Mouse (Mus musculus) forebrain, embryonic 11.5 days (tissue): ENCODE results near the gene Defb36. TPM values are rescaled to one million over a fixed set of nuclear protein-coding genes. Genes with fewer than 3 reads are reported as not detected.

ENCODE experiments used
- ATAC-seq: fragments of 200-750 bp; cut with Nextera tagmentation; replicated peaks from 2 replicates; pipeline ENCODE4 v1.8.0; 2017; ENCODE audit warnings: moderate TSS enrichment; ENCODE audit not compliant: low FRiP score
- DNase-seq: peaks from one replicate; pipeline ENCODE4 v3.0.0-alpha.2; 2017; ENCODE audit warnings: low spot score
- H3K27ac ChIP-seq: fragments of 300-500 bp; sonication (generic); 2 replicates; pipeline ENCODE4 v1.5.1; 2014; ENCODE audit warnings: low read depth, low read length
- H3K27me3 ChIP-seq: fragments of 300-500 bp; sonication (generic); 2 replicates; pipeline ENCODE4 v1.6.1; 2014; ENCODE audit warnings: mild to moderate bottlenecking, low read length, mixed read lengths; ENCODE audit not compliant: control insufficient read depth, insufficient read depth
- H3K36me3 ChIP-seq: fragments of 300-500 bp; sonication (generic); 2 replicates; pipeline ENCODE4 v1.6.1; 2014; ENCODE audit warnings: mild to moderate bottlenecking, low read length, moderate library complexity, mixed read lengths; ENCODE audit not compliant: control insufficient read depth, insufficient read depth
- H3K4me1 ChIP-seq: fragments of 300-500 bp; sonication (generic); replicated peaks from 2 replicates; pipeline ENCODE4 v1.6.1; 2014; ENCODE audit warnings: low read length, mixed read lengths; ENCODE audit not compliant: control insufficient read depth, insufficient read depth
- H3K4me2 ChIP-seq: fragments of 300-500 bp; sonication (generic); 2 replicates; pipeline ENCODE4 v1.6.1; 2014; ENCODE audit warnings: low read depth, mild to moderate bottlenecking, low read length, moderate library complexity, mixed read lengths; ENCODE audit not compliant: severe bottlenecking
- H3K4me3 ChIP-seq: fragments of 300-500 bp; sonication (generic); 2 replicates; pipeline ENCODE4 v1.5.1; 2014; ENCODE audit warnings: low read depth, low read length
- H3K9ac ChIP-seq: fragments of 300-500 bp; sonication (generic); 2 replicates; pipeline ENCODE4 v1.6.1; 2014; ENCODE audit warnings: low read length
- H3K9me3 ChIP-seq: fragments of 300-500 bp; sonication (generic); 2 replicates; pipeline ENCODE4 v1.6.1; 2016; ENCODE audit warnings: low read length, mixed read lengths; ENCODE audit not compliant: control insufficient read depth
- WGBS: fragments of 180-500 bp; shearing (Covaris S2); extraction: QIAGEN DNeasy Blood & Tissue Kit; methylation state at CpG from one replicate; pipeline ENCODE4 v1.1.7; 2014; 5-methylcytosine and 5-hydroxymethylcytosine counted together
- polyA plus RNA-seq: library from polyadenylated mRNA; unstranded; fragments of >200 nt; fragmentation: Nextera tagmentation; extraction: Ambion mirVana; gene quantifications from 2 replicates; pipeline ENCODE4 v1.2.1, GENCODE M21; 2014

Gene Defb36
- polyA plus RNA-seq = not detected in 2 replicates

DNA sequence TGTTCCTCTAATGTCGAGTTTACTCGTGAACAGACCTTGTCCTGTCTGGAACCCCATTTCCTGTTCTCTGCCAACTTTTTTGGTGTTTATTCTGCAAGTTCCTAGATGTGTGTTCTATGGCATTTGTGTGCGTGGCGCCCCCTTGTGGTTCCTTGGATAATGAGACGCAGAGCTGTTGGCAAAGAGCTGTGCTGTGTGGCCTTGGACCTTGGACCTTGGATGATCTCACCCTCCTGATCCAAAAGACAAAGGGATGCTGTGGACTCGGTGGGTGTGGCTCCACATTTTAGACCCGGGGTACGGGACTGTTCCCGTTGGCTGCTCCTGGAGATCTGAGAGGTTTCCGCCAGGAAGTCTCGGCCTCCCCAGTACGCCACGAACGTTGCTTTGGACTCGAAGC lies at the start of gene Defb36:
Gene Defb36, plus strand, starts transcription at position 271 of the 400 bp plus-strand sequence.
- no peaks in the 10 kb centered on the region for H3K9me3 ChIP-seq
- H3K27me3 ChIP-seq = no peaks in the 10 kb centered on the region
- DNase-seq (peak; percentile 57), ATAC-seq (no peak)
- WGBS = 82% methylated on average over 15 of the region's 15 CpGs
- no peak within 1 kb of the TSS for H3K4me3 ChIP-seq
- no peak within 1 kb of the TSS for H3K9ac ChIP-seq
- no peaks in the 10 kb centered on the region for H3K36me3 ChIP-seq
- H3K4me1 ChIP-seq = no peaks in the 10 kb centered on the region
- no peak within 1 kb of the TSS for H3K27ac ChIP-seq
- H3K4me2 ChIP-seq = no peak within 1 kb of the TSS

DNA sequence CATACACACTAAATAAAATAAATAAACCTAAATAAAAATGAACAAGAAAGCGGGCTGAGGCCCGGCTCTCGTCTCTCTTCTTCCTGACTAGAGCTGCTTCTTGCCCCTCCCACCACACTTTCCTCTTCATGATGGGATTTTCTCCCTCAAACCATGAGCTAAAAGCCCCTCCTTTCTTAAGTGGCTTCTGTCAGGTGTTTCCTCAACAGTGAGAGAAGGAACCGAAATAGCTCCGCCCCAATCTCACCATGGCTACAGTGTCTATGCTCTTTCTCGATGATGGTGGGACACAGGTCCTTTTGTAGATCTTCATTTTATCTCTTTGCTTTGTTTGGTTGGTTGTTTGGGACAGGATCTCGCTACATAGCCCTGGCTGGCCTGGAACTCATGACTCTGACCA lies 47.5 kb upstream of the Defb36 start:
- Histone ChIP-seq H3K4me3 (no peak overlapping the region), H3K4me1 (no peaks in the 10 kb centered on the region), H3K27me3 (no peaks in the 10 kb centered on the region), H3K27ac (no peak overlapping the region), H3K4me2 (no peak overlapping the region), H3K9me3 (no peaks in the 10 kb centered on the region), H3K9ac (no peak overlapping the region), H3K36me3 (no peaks in the 10 kb centered on the region)
- WGBS = 88% methylated on average over 7 of the region's 7 CpGs
- DNase-seq (no peak), ATAC-seq (no peak)

DNA sequence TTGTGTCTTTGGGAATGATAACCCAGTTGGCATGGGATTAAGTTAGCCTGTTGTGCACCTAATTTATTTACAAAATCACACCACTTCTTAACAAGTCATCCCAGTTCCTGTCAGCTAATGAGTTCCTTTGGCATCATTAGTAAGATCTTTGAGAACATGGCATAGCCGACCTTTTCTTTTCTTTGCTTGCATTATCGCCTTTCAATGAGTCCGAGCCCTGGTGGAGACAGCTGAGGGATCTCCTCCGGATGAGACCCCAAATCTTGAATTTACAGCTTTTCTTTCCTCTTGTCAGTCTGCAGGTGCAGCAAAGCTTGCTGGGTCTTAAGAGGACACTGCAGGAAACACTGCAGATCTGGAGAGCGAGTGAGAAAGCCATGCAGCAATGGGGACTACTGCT lies 35.1 kb upstream of the Defb36 start, which contains the start of gene Gm17416:
Gene Gm17416, plus strand, starts transcription at position 301 of the 400 bp plus-strand sequence.
- no peak within 1 kb of the TSS for H3K4me2 ChIP-seq
- H3K4me1 ChIP-seq = no peaks in the 10 kb centered on the region
- no peak for DNase-seq
- H3K36me3 ChIP-seq = no peaks in the 10 kb centered on the region
- no peak within 1 kb of the TSS for H3K9ac ChIP-seq
- H3K27ac ChIP-seq = no peak within 1 kb of the TSS
- 85% methylated on average over 5 of the region's 5 CpGs for WGBS
- no peaks in the 10 kb centered on the region for H3K27me3 ChIP-seq
- no peak within 1 kb of the TSS for H3K4me3 ChIP-seq
- ATAC-seq = no peak
- H3K9me3 ChIP-seq = no peaks in the 10 kb centered on the region

DNA sequence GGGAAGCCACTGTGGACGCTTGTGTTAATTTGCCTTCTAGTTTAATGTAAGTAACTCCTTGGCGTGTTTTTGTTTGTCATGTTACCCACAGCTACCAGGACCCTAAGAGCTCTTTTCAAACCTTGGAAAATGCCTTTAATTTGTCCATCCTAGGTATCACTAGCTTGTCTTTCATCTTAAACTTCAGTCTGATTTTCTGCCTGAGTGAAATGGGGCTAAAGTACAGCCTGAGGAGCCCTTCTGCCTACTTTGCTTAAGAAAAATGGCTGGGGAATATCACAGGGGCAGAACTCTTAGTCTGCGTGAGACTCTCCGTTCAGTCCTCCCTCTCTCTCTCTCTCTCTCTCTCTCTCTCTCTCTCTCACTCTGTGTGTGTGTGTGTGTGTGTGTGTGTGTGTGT lies 34.2 kb upstream of the Defb36 start:
- no peak for DNase-seq
- Histone ChIP-seq H3K4me1 (no peaks in the 10 kb centered on the region), H3K9ac (no peak overlapping the region), H3K4me3 (no peak overlapping the region), H3K9me3 (no peaks in the 10 kb centered on the region), H3K27me3 (no peaks in the 10 kb centered on the region), H3K36me3 (no peaks in the 10 kb centered on the region), H3K27ac (no peak overlapping the region), H3K4me2 (no peak overlapping the region)
- 83% methylated on average over 4 of the region's 4 CpGs for WGBS
- ATAC-seq = no peak

DNA sequence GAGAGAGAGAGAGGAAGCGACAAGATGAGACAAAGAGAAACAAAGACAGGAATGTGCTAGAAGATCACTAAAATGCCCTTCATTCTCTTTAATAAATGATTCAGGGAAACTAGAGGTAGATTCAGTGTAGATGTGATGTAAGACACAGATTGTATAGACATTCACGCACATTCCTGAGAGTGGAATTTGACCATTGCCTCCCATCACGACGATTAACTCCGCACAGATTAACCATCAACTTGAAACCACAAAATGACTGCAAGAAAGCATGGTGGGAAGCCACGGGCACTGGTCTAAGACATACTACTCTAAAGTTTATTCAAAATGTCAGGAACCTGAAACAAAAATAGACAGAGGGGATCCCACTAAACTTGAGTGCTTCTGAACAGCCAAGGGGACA lies 33.8 kb upstream of the Defb36 start:
- H3K9ac ChIP-seq = no peak overlapping the region
- WGBS = 84% methylated on average over 6 of the region's 6 CpGs
- ATAC-seq = no peak
- H3K4me1 ChIP-seq = no peaks in the 10 kb centered on the region
- no peak overlapping the region for H3K4me3 ChIP-seq
- H3K27me3 ChIP-seq = no peaks in the 10 kb centered on the region
- no peaks in the 10 kb centered on the region for H3K36me3 ChIP-seq
- H3K27ac ChIP-seq = no peak overlapping the region
- no peak for DNase-seq
- no peak overlapping the region for H3K4me2 ChIP-seq
- H3K9me3 ChIP-seq = no peaks in the 10 kb centered on the region

DNA sequence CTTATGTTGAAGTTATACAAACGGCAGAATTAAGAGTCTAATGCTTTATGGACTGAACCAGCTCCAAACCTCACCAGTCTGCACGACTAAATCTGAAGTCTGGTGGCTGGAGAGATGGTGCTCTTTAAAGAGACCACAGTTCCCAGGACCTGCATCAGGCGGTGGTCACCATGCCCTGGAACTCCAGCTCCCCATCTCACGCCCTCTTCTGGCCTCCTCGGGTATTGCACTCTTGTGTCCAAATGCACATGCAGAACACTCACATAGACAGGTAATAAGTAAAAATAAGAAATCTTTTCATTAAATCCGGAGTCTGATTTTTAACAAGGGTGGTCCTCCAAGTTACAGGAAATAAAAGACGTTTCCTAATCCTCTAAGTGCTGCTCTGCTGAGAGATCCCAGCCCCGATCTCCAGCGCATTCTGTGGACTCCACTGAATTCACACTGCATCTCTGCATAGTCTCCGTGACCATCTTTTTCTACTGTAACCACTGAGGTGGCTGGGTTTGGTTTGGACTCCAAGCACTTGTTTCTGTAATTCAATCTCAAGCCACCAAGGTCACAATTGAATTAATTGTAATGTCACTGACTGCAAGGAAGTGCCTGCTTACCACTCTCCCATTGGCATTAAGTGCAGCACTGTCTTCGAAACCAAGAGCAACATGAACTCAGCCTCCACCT lies 31.9 kb upstream of the Defb36 start, which contains the start of gene Defb21:
Gene Defb21, plus strand, starts transcription at position 631 of the 681 bp plus-strand sequence.
- Histone ChIP-seq H3K9ac (no peak within 1 kb of the TSS), H3K4me2 (no peak within 1 kb of the TSS), H3K4me3 (no peak within 1 kb of the TSS), H3K27ac (no peak within 1 kb of the TSS), H3K4me1 (no peaks in the 10 kb centered on the region), H3K9me3 (no peaks in the 10 kb centered on the region), H3K36me3 (no peaks in the 10 kb centered on the region), H3K27me3 (no peaks in the 10 kb centered on the region)
- WGBS = 61% methylated on average over 11 of the region's 11 CpGs
- peak; percentile 56 for DNase-seq
- ATAC-seq = no peak

DNA sequence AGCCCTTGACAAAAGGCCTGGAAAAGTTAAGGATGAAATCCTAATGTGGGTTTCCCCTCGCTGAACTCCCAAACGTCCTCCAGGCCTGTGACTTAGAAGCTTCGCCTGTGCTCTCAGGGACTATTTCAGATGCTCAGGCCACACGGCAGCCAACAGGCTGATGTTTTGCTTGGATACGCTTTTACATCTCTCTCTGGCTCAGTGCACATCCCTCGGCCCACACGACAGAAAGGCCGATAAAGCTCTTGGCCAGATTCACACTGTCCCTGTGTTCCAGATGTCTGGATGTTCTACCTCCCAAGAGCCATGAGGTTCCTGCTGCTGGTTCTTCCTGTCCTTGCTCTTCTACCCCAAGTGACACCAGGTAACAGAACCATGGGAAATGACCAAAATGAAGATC lies 30.6 kb upstream of the Defb36 start:
- WGBS = 94% methylated on average over 8 of the region's 8 CpGs

DNA sequence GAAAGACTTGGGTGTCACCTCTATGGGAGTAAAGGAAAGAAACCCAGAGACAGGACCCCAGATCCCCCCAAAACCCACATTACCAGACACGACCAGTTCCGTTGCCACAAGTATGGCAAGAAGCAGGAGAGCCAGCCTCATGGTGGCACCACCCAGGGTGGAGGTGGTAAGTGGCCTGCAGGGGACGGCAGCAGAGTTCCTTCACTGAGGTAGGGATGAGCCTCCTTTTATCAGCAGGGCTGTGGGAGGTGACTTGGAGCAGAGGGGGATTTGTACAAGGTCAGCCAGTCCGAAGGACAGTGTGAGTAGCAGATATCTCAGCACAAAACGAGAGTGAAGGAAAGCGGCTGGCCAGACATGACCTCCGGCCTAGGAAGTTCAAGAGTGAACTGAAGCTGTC lies 24.0 kb upstream of the Defb36 start, which contains the start of gene Defb19:
Gene Defb19, minus strand, starts transcription at position 206 of the 400 bp plus-strand sequence.
- DNase-seq (no peak), ATAC-seq (no peak)
- WGBS = 78% methylated on average over 7 of the region's 7 CpGs
- Histone ChIP-seq H3K9ac (no peak within 1 kb of the TSS), H3K27me3 (no peaks in the 10 kb centered on the region), H3K27ac (no peak within 1 kb of the TSS), H3K4me3 (no peak within 1 kb of the TSS), H3K36me3 (no peaks in the 10 kb centered on the region), H3K9me3 (no peaks in the 10 kb centered on the region), H3K4me2 (no peak within 1 kb of the TSS), H3K4me1 (no peaks in the 10 kb centered on the region)

More for the DNA sequence above, 30.6 kb upstream of the Defb36 start:
- Histone ChIP-seq H3K9me3 (no peaks in the 10 kb centered on the region), H3K27me3 (no peaks in the 10 kb centered on the region), H3K4me2 (no peak overlapping the region), H3K36me3 (no peaks in the 10 kb centered on the region), H3K4me3 (no peak overlapping the region), H3K9ac (no peak overlapping the region), H3K4me1 (no peaks in the 10 kb centered on the region), H3K27ac (no peak overlapping the region)
- ATAC-seq (no peak), DNase-seq (no peak)

DNA sequence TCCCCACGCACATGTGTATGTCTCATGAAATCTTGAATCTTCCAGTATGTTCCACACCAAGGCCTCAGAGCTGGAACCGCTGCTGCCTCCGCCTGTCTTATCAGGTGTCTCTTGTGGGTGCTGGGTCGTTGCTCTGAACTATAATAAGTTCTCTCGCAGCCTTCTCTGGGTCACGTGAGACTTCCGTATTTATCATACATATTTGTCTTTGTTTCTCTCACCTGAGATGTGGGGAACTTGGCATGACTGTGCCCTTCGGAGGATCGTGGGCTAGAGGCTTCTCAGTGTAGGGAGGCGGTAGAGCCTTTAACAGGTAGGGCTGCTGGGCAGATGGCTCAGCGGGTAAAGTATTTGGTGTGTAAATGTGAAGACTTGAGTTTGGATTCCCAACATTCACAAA lies 23.5 kb upstream of the Defb36 start:
- Histone ChIP-seq H3K9ac (no peak overlapping the region), H3K4me3 (no peak overlapping the region), H3K27me3 (no peaks in the 10 kb centered on the region), H3K27ac (no peak overlapping the region), H3K9me3 (no peaks in the 10 kb centered on the region), H3K4me1 (no peaks in the 10 kb centered on the region), H3K4me2 (no peak overlapping the region), H3K36me3 (no peaks in the 10 kb centered on the region)
- no peak for ATAC-seq
- WGBS = 92% methylated on average over 11 of the region's 11 CpGs
- DNase-seq = no peak
